Mouse (Mus musculus) layer of hippocampus, adult 11-12 months (tissue): ENCODE data around the gene Nisch.

Experiments
- DNase-seq: peaks from one replicate; pipeline ENCODE4 v3.0.0; 2022; ENCODE audit warnings: low spot score

The Nisch gene

DNA sequence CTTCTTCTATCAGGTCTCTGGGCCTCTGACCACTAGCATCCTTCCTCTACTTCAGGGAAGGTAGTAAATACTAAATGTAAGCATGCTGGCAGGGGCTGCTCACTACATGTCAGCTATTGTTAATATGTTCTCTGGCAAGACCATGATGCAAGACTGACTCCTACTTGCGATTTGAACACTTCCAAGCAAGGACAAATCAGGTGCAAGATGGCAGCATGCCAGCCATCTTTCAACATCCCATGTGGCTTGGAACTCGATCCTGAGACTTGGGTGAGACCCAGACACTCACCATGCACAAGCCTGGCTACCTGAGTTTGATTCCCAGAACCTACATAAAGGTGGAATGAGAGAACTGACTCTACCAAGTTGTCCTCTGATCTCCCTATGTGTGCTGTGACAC is 24.8 kb downstream of the Nisch start:
- no peak for DNase-seq

DNA sequence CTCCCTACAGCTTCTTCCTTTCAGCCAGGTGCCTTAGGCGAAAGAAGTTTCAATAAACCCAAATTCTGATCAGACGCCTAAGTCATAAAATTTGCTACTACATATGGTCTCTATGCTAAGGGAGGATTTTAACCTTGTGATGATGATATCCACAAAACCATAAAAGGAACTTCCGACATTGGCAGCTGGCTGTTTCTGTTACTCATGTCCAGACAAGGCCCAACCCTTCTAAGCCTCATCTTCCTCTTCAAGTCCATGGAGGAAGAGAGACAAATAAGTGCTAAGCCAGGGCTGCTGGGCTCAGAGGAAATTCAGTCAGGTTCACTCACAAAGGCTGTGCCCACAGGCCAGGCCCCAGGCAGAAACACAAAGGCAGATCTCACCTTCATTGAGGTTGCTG is 27.4 kb downstream of the Nisch start:
- no peak for DNase-seq

DNA sequence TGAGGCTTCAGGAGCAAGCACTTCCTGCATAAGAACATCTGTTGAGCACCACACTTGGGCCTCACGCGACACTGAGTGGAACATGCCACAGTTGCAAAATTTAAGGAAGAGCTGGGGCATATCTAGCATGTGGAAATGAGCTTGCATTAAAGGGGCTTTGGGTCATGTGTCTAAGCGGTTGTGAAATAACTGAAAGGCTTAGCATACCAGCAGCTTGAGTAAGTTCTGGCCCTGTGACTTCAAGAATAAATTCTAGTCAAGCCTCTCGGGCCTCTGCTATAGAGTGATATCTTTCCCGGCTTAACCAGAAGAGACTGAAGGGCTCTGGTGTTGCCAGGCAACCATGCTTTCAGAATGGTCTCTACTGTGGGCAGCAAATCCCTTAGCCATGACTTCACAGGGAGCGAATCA is 28.0 kb downstream of the Nisch start:
- no peak for DNase-seq

DNA sequence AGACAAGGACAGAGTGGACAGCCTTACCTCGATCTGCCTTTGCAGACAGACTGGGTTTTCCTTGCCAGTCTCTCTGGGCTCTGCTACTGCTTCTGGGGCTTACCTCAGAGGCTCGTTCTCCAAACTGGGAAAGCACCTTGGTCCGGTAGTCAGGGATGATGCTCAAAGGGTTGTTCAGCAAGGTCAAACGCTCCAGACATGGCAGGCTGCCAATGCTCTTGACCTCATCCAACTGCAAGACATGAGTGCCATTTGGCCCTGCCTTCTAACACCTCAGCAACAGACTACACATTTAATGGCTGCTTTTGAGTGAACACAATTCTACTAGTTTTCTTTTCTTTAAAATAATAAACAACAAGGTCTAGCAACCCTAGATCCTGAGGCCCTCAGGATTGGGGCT is 30.1 kb downstream of the Nisch start:
- no peak for DNase-seq

DNA sequence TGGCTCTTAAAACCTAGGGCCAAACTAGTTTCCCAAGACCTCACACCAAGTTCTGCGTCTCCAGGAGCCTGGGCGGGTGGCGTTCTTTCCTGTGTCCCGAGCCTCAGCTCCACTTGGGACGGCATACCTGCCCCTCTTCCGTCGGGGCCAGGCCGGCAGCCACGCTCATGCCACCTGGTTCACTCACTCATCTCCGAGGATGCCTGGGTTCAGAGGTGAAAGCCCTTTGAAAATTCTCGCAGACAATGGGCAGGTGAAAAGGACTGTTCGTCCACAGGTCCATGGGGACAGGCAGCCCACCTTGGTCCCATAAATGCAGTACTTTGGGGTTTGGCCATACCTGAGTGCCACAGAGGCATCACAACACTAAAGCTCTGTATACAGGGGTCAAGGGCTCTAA is 32.6 kb downstream of the Nisch start:
- DNase-seq: no peak

DNA sequence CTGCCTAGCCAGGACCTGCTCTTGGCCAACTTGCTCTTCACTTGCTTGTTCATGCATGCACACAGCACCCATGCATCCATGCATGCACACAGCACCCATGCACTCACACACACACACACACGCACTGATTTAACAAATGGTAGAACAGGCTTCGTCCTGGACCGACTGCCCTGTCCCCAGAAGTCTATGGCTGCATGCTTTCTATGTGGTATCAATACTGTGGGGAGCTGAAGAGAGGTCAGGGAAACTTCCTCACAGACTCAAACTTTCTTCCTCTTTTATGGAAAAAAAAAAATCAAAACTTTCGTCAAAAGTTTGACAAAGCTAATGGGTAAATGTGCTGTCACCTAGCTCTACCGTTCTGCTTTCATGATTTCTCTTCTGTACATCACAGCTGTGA is 33.2 kb downstream of the Nisch start:
- no peak for DNase-seq

DNA sequence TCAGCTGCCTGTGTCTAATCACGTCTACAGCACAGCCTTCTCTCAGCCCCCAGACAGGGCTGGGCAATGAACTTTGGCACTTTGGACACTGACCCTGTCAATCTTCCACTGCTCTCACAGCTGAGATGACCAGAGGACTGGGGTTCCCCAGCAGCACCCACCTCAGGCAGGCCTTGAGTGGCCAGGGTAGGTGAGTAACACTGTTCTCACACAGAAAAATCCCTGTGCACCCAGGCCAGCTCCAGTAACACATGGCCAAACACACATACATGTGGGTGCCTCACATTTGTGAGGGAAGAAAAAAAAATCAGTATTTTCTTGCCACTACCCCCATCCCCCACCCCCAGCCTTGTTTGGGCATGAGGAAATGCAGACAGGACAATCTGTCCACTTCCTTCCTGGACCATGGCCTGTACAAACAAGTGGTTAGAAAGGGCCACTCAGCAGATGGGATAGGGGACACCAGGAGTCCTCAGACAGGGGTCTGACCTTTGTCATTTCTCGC is 33.9 kb downstream of the Nisch start:
- no peak for DNase-seq

DNA sequence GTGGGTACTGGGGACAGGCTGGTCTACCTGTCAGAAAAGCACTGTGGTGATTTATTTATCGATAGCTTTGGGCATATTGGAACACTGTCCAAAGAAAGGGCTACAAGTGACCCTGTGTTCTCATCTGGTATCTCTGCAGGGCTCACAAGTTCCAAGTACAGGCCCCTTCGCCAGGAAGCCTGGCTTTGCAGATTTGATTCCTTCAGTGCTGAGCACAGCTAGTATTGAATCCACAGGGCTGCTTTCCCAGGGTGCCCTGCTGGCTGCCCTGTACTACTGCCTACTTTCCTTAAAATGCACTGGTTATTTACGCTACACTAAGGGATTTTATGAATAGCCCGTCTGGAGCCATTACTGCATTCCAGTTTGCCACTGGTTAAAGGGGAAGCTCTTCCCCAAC is 35.2 kb downstream of the Nisch start:
- no peak for DNase-seq

DNA sequence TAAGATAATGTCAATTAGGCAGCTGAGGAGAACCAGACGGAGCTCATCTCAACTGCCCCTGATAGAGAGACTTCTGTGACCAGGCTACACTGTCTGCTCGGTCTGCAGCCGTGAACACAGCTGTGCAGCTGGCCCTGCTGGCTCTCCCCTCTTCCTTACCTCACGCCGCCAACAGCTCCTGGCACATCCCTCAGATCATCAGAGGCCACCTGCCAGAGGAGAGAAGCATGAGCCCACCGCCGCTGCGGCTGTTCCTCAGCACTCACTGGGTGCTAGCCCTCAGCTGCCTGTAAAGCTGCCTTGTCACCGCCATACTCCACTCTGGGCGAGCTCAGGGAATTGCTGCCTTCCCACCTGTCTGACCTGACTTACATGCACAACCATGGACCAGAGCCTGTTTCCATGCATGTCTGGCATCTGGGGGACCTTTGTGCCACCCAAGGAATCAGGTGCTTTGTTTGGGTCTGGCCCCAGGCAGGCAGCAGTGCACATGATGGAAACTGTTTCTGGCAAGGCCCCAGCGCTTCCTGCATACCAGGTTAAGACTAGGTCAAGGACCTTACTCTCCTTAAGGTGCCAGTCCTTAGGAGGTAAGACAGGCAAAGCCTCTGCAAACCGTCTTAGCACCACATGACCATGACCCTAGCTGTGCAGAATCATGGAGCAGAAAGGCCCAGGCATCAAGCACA is 36.9 kb downstream of the Nisch start:
- no peak for DNase-seq

DNA sequence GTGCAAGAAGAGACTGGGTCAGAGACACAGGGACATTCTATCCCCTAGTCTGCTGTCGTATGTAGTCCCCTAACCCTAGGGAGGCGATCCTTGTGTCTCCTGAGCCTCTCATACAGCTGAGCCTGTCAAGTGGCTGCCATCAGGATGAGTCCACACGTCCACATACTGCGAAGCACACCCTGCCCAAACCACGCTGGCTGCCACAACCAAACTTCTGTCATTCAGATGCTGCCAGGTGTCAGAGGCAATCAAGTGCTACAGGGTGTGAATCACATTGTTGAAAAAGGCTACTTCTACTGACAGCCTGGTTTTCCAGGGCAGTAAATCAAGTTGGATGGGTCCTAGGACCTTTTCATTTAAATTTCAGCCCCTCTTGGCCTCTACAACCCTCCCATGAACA is 39.0 kb downstream of the Nisch start:
- DNase-seq: no peak

DNA sequence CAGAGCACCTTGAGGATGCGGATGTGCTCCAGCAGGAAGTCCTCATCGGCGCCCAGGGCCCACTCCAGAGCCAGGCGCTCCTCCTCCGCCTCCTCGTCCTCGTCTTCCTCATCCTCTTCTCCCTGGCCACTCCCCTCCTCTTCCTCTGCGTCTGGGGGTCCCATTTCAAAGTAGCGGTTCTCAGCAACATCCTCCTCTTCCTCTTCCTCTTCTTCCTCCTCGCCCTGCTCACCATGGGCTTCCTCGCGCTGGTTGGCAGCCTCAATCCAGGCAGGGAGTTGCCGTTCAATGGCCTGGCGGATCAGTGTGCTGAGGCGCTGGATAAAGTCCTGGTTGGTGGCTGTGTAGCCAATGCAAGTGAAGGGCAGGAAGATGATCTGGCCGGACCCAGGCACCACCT is 39.5 kb downstream of the Nisch start:
- no peak for DNase-seq

DNA sequence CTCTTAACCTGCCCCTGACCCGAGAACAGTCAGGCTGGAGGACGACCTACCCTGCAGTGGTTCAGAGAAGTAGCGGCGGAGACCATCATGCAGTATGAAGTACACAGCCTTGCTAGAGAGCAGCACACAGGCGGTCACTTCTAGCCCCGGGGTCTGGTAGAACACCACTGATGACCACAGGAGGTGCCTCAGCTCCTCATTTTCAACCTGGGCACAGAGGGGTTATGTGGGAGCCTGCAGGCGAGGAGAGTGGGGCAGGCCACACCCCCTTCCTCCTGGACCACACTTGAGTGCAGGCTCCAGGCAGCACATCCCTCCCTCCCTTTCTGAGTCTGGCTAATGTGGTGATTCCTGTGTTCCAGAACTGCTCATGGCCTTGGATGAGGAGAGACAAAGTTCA is 43.2 kb downstream of the Nisch start:
- DNase-seq: no peak

DNA sequence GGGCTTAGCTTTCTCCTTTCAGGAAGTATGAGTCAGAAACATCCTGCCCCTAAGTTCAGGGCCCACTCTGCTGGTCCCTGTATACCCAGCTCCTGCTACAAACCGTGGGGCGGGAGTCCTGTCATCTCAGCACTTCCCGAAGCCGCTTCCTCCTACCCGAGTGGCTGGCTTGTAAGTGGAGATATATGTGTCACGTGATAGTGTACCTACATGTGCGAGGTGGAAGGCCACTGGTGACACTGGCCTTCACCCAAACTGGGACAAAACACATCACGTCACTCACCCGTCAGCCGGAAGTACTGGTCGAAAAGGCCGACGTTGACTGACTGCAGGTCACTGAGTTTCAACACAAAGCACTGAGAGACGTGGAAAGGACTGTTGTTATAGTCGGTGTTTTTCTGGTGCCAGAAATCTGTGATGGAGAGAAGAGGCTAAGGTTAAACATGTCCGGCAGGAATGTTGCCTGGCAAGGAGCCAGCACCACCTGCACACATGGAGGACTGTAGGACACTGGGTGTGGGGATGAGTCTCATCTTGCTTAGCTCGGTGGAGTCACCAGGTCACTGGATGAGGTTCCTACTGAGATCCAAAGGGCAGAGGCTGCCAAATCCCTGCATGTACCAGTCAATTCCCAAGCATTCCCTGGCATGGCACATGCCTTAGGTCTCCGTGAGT is 43.8 kb downstream of the Nisch start:
- no peak for DNase-seq

DNA sequence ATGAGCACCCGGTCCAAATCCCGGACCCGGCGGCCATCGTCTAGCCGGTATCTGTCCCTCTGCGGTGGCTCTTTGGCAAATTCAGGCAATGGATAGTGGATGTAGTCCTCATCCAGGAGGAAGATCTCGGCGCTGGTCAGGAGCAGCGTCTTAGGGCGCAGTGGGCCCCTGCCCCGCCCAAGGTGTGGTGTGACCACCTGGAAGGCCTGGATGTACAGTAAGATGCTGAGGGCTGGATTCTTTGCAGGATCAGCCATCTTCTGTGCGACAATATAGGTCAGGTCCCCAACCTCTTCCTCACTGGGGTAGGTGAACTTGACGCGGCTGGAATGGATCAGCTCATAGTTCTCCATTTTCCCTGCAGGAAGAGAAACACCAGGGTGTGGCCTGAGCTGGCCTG is 44.9 kb downstream of the Nisch start:
- no peak for DNase-seq

DNA sequence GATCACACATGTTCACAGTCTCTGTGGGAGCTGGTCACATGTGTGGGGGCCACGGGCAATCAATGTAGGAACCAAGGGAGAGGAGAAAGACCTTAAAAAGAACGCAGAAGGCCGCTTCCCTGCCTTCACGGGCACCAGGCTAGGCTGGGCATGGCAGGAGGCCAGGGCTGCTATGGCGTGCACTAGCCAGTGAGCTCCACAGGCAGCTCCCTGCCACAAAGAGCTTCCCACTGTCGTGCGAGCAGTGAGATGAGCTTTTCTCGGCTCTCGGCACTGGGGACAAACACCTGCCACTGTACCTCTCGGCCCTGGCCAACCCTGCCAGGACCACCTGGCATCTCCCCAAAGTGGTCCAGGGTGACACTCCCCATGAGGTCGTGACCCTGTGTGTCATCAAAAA is 45.4 kb downstream of the Nisch start:
- no peak for DNase-seq

DNA sequence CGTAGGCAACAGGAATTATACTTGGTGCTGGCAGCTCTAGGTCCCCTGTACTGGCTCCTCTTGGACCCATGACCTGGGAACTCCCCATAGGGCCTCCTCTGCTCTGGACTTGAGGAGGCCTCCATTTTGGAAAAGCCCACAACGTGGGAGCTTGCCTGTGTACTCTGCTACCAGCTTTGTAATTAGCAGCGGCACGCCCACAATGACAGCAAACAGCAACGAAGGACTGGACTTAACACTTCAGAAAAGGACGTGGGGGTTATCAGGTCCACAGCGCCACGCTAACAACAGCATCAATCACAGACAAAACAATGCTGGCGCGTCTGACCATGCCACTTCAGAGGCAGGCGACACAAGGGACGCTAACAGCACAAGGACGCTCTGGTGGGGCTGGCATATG is 45.8 kb downstream of the Nisch start:
- no peak for DNase-seq

DNA sequence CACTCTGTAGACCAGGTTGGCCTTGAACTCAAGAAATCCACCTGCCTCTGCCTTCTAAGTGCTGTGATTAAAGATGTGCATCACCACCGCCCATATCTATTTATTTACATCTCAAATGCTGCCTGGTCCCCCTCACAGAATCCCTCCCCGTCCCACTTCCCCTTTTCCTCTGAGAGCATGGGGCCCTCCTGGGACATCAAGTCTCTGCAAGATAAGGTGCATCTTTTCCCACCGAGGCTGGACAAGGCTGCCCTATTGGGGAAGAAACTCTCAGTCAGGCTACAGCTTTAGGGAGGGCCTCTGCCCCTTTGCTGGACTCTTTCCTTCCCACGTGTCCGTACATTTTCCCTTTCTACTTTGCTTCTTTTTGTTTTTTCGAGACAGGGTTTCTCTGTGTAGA is 47.2 kb downstream of the Nisch start:
- DNase-seq: no peak

DNA sequence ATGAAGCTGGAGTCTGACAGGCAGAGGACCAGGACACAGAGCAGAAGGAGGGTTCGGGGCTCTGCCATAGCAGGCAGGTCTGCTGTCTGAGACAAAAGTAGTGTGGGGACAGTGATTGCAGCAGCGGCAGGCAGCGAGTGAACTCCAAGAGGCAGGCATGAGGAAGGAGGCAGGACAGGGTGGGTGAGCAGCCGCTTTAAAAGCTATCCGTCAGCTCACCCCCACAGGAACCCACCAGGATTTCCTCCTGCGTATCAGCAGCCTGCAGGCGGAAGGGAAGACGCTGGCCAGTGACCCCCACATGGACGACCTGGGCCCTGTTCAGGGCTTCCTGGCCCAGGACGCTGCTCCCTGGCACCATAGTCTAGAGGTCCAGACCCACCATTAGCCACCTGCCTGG is 48.3 kb downstream of the Nisch start, which contains the start of gene Stab1:
Gene Stab1 (minus strand): TSS at position 217 of the 400 bp plus-strand sequence.
- no peak for DNase-seq

DNA sequence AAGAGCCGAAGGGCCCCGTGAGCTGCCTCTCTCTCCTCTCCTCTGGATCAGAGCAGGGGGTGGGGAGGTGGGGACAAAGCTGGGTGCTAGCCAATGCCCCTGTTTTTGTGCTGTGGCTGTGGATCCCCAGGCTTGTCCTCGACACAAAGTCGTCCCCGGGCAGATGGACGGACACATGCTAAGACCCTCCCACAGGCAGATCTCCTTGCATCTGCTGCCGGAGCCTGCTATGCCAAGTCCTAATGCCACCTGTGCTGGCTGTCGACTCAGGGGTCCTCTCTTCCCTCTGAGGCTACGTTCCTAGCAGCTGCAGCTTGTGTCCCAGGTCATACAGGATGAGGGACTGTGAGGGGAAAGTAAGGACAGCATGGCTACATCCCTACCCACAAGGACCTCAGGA is 49.9 kb downstream of the Nisch start:
- no peak for DNase-seq

DNA sequence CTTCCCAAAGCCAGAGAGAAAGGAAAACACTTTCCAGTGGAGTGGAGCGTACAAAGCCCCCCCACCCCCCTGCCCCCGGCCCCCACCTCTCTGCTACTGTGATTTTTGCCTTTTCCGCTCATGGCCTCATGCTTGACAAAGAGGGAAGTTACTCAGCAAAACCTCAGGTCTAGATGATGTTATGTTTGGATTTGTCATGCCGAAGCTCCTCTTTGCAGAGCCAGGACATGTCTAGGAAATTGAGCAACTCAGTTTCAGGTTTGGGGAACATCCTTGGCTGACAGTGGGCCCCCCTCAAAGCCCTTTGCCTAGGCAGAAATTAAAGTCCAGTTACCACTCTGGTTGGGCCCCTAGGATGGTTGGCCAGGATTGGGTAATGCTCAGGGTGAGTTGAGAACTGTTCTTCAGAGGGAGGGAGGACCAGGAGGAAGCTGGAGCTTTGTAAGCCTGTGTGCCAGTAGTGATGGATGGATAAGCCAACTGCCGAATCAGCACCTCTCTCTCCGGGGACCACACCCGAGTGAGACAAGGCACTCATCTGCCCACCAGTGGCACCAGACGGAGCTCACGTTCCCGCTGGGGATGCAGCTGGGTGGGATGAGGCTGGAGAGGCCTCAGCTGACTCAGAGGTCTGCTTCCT is 50.6 kb downstream of the Nisch start:
- DNase-seq: no peak

DNA sequence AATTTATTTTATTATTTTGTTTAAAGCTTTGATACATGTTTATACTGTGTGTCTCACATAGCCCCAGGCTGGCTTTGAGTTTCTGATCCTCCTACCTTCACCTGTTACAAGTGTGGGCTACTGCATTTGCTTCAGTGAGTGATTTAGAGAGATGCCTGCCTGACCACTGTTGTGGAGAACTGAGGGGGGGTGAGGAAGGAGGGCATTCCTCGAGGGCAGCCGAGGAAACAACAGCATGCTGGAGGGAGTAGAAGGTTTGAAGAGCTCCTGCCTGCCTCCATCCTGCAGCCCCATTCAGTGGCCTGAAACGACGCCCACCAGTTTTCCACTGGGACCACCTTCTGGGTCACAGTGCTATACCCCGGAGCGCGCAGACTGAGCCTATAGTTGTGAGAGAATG is 51.3 kb downstream of the Nisch start:
- DNase-seq: no peak

DNA sequence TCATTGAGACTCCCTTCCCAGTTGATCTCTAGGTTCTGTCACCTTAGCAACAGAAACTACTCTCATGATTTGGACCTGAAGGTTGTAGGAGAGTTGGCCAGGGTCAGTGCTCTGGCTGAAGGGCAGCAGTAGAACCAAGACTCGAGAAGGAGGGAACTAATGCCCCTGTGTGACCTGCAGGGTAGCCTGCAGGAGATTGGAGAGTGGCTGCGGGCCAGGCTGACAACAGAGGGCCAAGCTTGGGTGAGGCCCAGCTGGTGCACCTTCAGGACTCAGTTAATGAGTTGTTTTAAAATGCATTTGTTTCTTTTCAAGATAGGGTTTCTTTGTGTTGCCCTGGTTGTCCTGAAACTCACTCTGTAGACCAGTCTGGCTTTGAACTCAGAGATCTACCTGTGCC is 51.7 kb downstream of the Nisch start:
- DNase-seq: no peak

DNA sequence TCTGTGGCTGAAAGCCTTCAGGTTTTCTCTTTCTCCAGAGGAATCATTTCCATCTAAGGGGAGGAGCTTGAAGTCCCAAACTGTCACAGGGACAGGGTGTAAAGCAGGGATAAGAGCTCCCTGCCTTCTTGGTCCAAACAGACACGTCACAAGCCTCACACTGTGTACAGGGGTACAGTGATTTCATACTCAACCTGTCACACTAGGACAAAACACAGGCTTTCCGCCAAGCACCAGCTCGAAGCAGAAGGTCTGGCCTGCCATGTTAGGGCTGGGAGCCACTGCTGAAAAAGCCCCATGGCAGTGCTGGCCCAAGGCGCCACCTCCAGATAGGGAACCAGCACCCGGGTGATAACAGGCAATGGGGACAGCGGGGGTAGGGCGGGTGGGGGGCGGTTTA is 52.7 kb downstream of the Nisch start:
- no peak for DNase-seq
